Mouse (Mus musculus) monocyte, adult 2 months (primary cell): ENCODE data around the gene Prl2a1.
"Not testable (repeated sequence)": the region's sequence is repeated elsewhere in the genome, so short reads cannot be mapped to it uniquely, and the experiment has no call there.

Experiments
- DNase-seq, 2 experiments: peaks; one replicate each; pipeline ENCODE4 v3.0.0; 2022; ENCODE audit warnings: low spot score in 2 of 2, low read depth in 1 of 2

Prl2a1 gene

DNA sequence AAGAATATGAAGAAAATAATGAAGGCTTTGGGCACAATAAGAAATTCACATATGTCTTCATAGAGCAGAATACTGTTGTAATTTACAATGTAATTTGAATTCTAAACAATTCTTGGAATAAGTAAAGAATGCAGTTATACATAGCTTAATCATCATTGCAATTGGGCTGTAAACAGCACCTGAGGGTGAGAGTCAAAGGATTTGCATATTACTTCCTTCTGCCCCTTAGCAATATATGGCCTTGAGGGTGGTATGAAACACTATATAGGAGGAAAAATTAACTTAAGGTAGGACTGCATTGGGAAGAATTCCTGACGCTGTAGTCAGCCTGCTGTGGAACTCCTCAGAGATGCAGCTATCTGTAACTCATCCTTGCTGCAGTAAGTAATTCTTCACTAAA is at the start of gene Prl2a1:
TSS of gene Prl2a1 (plus strand) at position 301 of the 400 bp plus-strand sequence.
- no peak for DNase-seq

DNA sequence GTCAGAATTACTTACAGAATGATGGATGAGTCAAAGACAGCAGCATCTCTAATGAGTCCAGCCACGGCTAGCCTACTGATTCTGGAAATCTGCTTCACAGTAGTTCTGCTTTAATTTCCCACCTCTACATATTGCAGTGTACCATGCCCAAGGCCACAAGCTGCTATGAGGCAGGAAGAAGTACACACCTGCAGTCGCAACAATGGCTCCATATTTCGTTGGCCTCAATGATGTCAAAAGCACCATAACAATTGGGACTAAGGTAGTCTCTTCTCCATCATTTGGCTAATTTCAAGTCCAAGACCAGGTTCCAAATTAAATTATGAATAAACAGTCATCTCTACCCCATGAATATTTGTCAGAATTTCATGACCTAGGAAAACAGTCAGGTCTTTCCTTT is 20.8 kb upstream of the Prl2a1 start, which contains the start of gene Prl7c1:
TSS of gene Prl7c1 (minus strand) at position 101 of the 400 bp plus-strand sequence.
- not testable (repeated sequence) for DNase-seq

DNA sequence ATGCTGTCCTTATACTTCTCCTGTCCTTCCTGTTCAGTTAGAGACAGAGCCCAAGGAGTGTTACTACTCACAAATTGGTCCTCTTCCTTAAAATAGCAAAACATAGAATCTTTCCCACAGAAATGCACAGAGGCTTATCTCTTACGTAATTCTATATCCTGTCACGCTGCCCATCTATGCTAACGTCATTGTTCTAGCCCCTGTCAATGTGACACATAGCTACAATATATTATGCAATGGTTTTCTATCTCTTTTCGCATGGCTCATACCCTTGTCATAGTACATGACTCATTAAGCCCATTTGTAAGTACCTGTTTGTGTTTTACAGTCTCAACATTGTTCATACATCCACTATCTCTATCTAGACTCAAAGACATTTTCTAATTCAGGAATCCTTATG is 2.2 kb upstream of the Prl2a1 start:
- no peak for DNase-seq

DNA sequence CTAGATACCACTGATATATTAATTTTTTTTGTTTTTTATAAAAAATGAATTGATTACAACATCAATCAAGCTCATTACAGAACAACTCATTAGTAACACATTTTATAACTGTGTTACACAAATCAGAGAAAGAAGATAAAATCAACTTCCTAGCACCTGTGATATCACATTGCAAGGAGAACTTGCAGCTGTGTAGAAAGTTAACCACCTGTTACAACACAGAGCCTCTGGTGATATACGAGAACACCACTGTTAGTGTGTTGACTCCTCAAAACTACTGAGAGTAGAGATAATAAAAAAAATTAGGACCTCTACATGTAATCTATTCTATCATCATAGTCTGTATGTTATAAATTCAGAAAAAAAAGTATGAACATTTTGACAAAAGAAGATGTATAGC is 1.3 kb downstream of the Prl2a1 start:
- DNase-seq = no peak

DNA sequence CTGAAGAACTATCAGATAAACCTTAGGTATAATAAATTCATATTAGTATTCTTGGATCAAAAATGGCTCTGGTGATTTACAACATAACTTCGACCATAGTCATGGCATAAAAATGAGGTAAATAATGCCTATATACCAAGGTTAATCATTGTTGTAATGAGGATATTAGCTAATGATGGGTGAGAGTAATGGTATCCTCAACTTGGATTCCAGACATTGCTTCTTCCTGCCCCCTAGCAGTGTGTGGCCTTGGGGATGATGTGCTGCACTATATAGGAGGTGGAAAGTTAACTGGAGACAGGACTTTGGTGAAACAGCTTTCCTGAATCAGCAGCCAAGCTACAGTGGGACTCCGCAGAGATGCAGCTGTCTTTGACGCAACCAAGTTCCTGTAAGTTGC is 47.6 kb downstream of the Prl2a1 start, which contains the start of gene Prl2c1:
TSS of gene Prl2c1 (plus strand) at position 301 of the 400 bp plus-strand sequence.
- DNase-seq = no peak
